Comparison of ENCODE assay signal across 19 mouse cellular contexts in the genomic region with DNA sequence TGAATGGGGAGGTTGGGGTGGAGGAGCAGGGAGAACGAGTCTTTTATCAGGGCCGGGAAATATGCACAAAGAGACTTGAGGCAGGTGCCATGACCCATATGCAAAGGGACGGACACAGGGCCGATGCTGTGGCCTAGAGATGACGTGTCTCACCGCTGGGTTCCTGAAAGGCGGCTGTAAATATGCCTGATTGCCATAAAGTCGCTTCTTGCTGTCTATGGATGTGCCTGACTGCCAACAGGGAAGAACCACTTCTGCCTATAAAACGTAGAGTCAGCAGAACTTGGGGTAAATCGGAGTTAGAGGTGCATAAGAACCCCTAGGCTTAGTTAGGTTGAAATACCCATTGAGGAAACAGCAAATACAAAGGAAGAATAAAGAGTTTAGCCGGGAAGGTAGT. TPM values are rescaled to one million over a fixed set of nuclear protein-coding genes. Genes with fewer than 3 reads are reported as not detected.
A peak's percentile ranks its signal among the peaks of the same experiment; 100 is the strongest.
DNase-seq lines count a peak whose midpoint lies in the region; ATAC-seq and TF ChIP-seq lines count a peak whose summit lies in the region.
"Had no signal": no experiment of that assay in that cellular context is flagged by ENCODE, and none has a peak within 500 bp of the region (broad histone marks: within the 10 kb centered on the region; RNA-seq: fewer than 3 reads in every experiment).

No protein-coding gene starts in this region.

- H3K4me1 ChIP-seq in stomach, postnatal 0 days (replicated peaks; ENCODE audit: control insufficient read depth, insufficient read depth), result no peaks in the 10 kb centered on the region
- H3K4me1 ChIP-seq: forebrain, embryonic 13.5 days; heart, embryonic 10.5 days; limb, embryonic 12.5 days; midbrain, embryonic 13.5 days had no signal

- no peak overlapping the region for H3K9ac ChIP-seq in stomach, postnatal 0 days (ENCODE audit: low read length)
- H3K9ac ChIP-seq: forebrain, embryonic 13.5 days; hindbrain, embryonic 14.5 days; limb, embryonic 12.5 days; midbrain, embryonic 13.5 days had no signal

- intact Hi-C loops in gastrocnemius, adult 2 months (cut with DNase I), result no loop called here

- no peaks in the 10 kb centered on the region for H3K27me3 ChIP-seq in stomach, postnatal 0 days (ENCODE audit: control insufficient read depth, insufficient read depth, low read length)
- H3K27me3 ChIP-seq: forebrain, embryonic 13.5 days; limb, embryonic 12.5 days; midbrain, embryonic 13.5 days had no signal

- peak; percentile 78 for ATAC-seq in stomach, postnatal 0 days (ENCODE audit: low FRiP score, low TSS enrichment)
- ATAC-seq: forebrain, embryonic 13.5 days; midbrain, embryonic 13.5 days had no signal

- WGBS in stomach, postnatal 0 days, result 67% methylated on average over 11 of the region's 11 CpGs

- no peak overlapping the region for H3K4me3 ChIP-seq in gastrocnemius, adult 2 months
- H3K4me3 ChIP-seq in layer of hippocampus, adult 2 months, result no peak overlapping the region
- H3K4me3 ChIP-seq in stomach, postnatal 0 days (ENCODE audit: low read depth, low read length), result no peak overlapping the region
- H3K4me3 ChIP-seq: forebrain, embryonic 13.5 days; heart, embryonic 10.5 days; limb, embryonic 12.5 days; midbrain, embryonic 13.5 days; myocyte had no signal

- DNase-seq in gastrocnemius, adult 2 months, result no peak
- DNase-seq in gastrocnemius, postnatal 25 days, result no peak
- no peak for DNase-seq in layer of hippocampus, adult 2 months (ENCODE audit: low spot score in 2 of 2)
- no peak for DNase-seq in layer of hippocampus, postnatal 25 days (ENCODE audit: extremely low spot score in 1 of 2, low spot score in 1 of 2)
- DNase-seq in urinary bladder, postnatal 14 days (ENCODE audit: low spot score), result peak; percentile 9
- no peak for DNase-seq in urinary bladder, postnatal 10 days (ENCODE audit: low spot score)
- DNase-seq in stomach, postnatal 0 days (ENCODE audit: low spot score), result peak; percentile 33
- DNase-seq in yolk sac, embryonic 10.5 days (ENCODE audit: low spot score), result no peak
- DNase-seq: cerebellum, adult 9-11 months; gastrocnemius, postnatal 10 days; spleen, adult 18-20 months; thymus, adult 2 months had no signal

- peak overlapping the region; percentile 59; the same call in 1 of the 2 replicates for H3K27ac ChIP-seq in gastrocnemius, adult 2 months
- H3K27ac ChIP-seq in layer of hippocampus, adult 2 months, result 0 out of 2 replicates have a peak overlapping the region, but pooled peaks have one; percentile 48
- H3K27ac ChIP-seq in stomach, postnatal 0 days (replicated peaks), result no peak overlapping the region; the same call in 1 of the 2 replicates
- H3K27ac ChIP-seq: forebrain, embryonic 13.5 days; hindbrain, embryonic 14.5 days; limb, embryonic 12.5 days; midbrain, embryonic 13.5 days had no signal

- H3K36me3 ChIP-seq in stomach, postnatal 0 days (ENCODE audit: control insufficient read depth, insufficient read depth, low read length), result no peaks in the 10 kb centered on the region
- H3K36me3 ChIP-seq: heart, embryonic 10.5 days; limb, embryonic 12.5 days; midbrain, embryonic 13.5 days had no signal

- no peak for TF ChIP-seq EP300 in stomach, postnatal 0 days (optimal IDR thresholded peaks at IDR 0.05)

- no peaks in the 10 kb centered on the region for H3K9me3 ChIP-seq in stomach, postnatal 0 days (ENCODE audit: control insufficient read depth, low read length)
- H3K9me3 ChIP-seq: forebrain, embryonic 13.5 days; heart, embryonic 10.5 days; limb, embryonic 12.5 days; midbrain, embryonic 13.5 days had no signal

- no peak overlapping the region for H3K4me2 ChIP-seq in stomach, postnatal 0 days (replicated peaks; ENCODE audit: low read depth)
- H3K4me2 ChIP-seq: forebrain, embryonic 13.5 days; hindbrain, embryonic 14.5 days; limb, embryonic 12.5 days; midbrain, embryonic 13.5 days had no signal

- TF ChIP-seq CTCF in gastrocnemius, adult 2 months (IDR thresholded peaks at IDR 0.05), result no peak
- TF ChIP-seq CTCF in layer of hippocampus, adult 2 months (conservative IDR thresholded peaks at IDR 0.05), result no peak
- TF ChIP-seq CTCF in stomach, postnatal 0 days (IDR thresholded peaks at IDR 0.05; ENCODE audit: low read depth), result no peak

RNA-seq across cellular contexts. Expression of a gene that starts 4.2 kb away (rescaled TPM):
- under 1 TPM; 0.11 to 0.77 TPM for total RNA-seq in gastrocnemius, adult 2 months (2021)
- 1 to 10 TPM in 1 of 2 experiments, under 1 TPM in 1; 0.72 to 1.2 TPM for total RNA-seq in gastrocnemius, postnatal 25 days (2021)
- 10 to 100 TPM in 1 of 2 experiments, 1 to 10 TPM in 1; 7.9 to 10.2 TPM for total RNA-seq in layer of hippocampus, adult 2 months (2021)
- 10 to 100 TPM in 1 of 2 experiments, 1 to 10 TPM in 1; 8.8 to 12.7 TPM for total RNA-seq in layer of hippocampus, postnatal 25 days (2021)
- 0.42 and 0.63 TPM in 2 replicates for polyA plus RNA-seq in stomach, postnatal 0 days (2015; fragmentation: Nextera tagmentation; extraction: Ambion mirVana)
- polyA plus RNA-seq: myocyte had no signal

RNA-seq across cellular contexts. Expression of a gene that starts 23.8 kb away (rescaled TPM):
- total RNA-seq in gastrocnemius, adult 2 months (2021), result under 1 TPM; 0.47 to 0.51 TPM
- under 1 TPM; 0.38 to 0.88 TPM for total RNA-seq in gastrocnemius, postnatal 25 days (2021)
- under 1 TPM in 1 of 2 experiments, not detected in 1; 0.23 TPM for total RNA-seq in layer of hippocampus, adult 2 months (2021)
- under 1 TPM; 0.07 to 0.23 TPM for total RNA-seq in layer of hippocampus, postnatal 25 days (2021)
- polyA plus RNA-seq in stomach, postnatal 0 days (2015; fragmentation: Nextera tagmentation; extraction: Ambion mirVana), result 0.74 and 1.2 TPM in 2 replicates
- polyA plus RNA-seq: myocyte; neural tube, embryonic 14.5 days had no signal

Comparison
In these comparisons a context has a peak if more than half of its experiments do, and no peak if none do; other contexts are left out.
1. DNase-seq: peak in urinary bladder, postnatal 14 days (single experiment) and stomach, postnatal 0 days (single experiment); none in gastrocnemius, adult 2 months (single experiment), gastrocnemius, postnatal 25 days (single experiment), layer of hippocampus, adult 2 months (0 of 2), layer of hippocampus, postnatal 25 days (0 of 2), urinary bladder, postnatal 10 days (single experiment) and yolk sac, embryonic 10.5 days (single experiment).
2. RNA of a gene that starts 4.2 kb away (total RNA-seq): 8.8 to 12.7 TPM in layer of hippocampus, postnatal 25 days and 7.9 to 10.2 TPM in layer of hippocampus, adult 2 months; 0.72 to 1.2 TPM in gastrocnemius, postnatal 25 days and 0.11 to 0.77 TPM in gastrocnemius, adult 2 months; every median in the first group is over 4 times any median in the second.